Mouse (Mus musculus) embryonic stem cell, embryonic (primary cell): Measurements from ENCODE around the gene Alkbh4.

ENCODE experiments used
- CTCF ChIA-PET, 4 experiments: fragments of 300-600 bp in 2 of 4; fragments of 350-600 bp in 2 of 4; sonication (Branson Sonifier 250); formaldehyde crosslinking; loops; one replicate each; lab custom pipeline; 2022; ENCODE audit warnings: inconsistent platforms in 2 of 4; lab: Charles Lee
- POLR2A ChIA-PET, 4 experiments: fragments of 300-600 bp in 2 of 4; fragments of 350-600 bp in 2 of 4; sonication (Branson Sonifier 250); formaldehyde crosslinking; loops; one replicate each; lab custom pipeline; 2022; ENCODE audit warnings: antibody characterized with exemption in 4 of 4, inconsistent platforms in 1 of 4; lab: Charles Lee

Alkbh4 gene

DNA sequence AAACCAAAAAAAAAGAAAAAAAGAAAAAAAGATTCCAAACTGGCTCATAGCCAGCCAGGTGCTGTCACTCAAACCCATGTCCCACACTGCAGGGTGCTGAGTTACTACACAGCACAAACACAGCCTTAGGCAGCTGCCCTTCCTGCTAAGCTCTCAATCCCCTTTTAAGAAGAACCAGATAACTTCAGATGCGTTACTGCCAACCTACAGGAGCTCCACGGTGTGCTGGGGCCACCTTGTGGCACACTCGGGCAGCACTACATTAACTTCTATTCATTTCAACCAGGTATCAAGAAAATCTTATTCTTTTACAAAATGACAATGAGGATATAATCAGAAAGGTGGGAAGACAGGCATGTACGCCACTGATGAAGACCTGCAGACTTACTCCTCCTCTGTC, 50.8 kb downstream of the Alkbh4 start:
- POLR2A ChIA-PET, result interaction anchor here in 2 of 4 experiments (0.8 to 3.5 kb wide), 6 partner anchors 9 to 522 kb away, joined by 3 to 15 read pairs (median 4); partner anchors contain the start of gene Prkrip1 (in 1 of the 2)
- CTCF ChIA-PET, result interaction anchor here (0.5 to 2.0 kb wide), 51 partner anchors 8 to 656 kb away, joined by 3 to 10 read pairs (median 4); partner anchors contain the start of genes Prkrip1 (in 2 of the 4), Orai2 (in 1 of the 4) and Rhbdd2 (in 1 of the 4)
